In the genomic region with DNA sequence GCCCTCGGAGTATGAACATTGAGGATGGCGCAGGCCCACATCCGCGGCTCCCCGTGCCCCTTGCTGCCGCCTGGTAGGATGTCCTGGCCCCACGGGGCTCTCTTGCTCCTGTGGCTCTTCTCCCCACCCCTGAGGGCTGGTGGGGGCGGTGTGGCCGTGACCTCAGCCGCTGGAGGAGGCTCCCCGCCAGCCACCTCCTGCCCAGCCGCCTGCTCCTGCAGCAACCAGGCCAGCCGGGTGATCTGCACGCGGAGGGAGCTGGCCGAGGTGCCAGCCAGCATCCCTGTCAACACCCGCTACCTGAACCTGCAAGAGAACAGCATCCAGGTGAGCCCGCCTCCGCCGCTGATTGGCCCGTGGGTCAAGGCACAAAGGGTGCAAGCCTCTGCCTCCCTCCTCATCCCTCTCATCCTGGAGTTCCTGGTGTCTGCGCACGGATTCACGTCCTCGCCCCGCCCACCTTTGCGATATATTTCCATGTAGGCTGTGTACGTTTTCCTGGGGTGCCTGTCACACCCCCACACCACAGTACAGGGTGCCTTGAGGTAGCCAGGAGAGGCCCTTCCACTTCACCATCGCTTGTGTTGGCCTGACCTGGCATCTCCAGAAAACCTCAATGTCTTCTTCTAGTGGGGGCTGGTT, we compare ENCODE assay signal across 12 mouse cellular contexts. TPM values are rescaled to one million over a fixed set of nuclear protein-coding genes. Genes with fewer than 3 reads are reported as not detected.
DNase-seq lines count a peak whose midpoint lies in the region; ATAC-seq and TF ChIP-seq lines count a peak whose summit lies in the region.
"Had no signal": no experiment of that assay in that cellular context is flagged by ENCODE, and none has a peak within 500 bp of the region (broad histone marks: within the 10 kb centered on the region; RNA-seq: fewer than 3 reads in every experiment).

No protein-coding gene starts in this region.

- H3K27me3 ChIP-seq in forebrain, embryonic 13.5 days, result no peaks in the 10 kb centered on the region
- H3K27me3 ChIP-seq in hindbrain, postnatal 0 days (ENCODE audit: insufficient read depth, low read length), result no peaks in the 10 kb centered on the region

- peak; percentile 38 for DNase-seq in right cerebral cortex, postnatal 25 days
- DNase-seq in right cerebral cortex, postnatal 14 days, result no peak
- no peak for DNase-seq in hindbrain, postnatal 0 days (ENCODE audit: low spot score)
- no peak for DNase-seq in kidney, postnatal 14 days
- DNase-seq in adrenal gland, postnatal 10 days, result no peak
- no peak for DNase-seq in lung, adult 18-20 months
- DNase-seq: adrenal gland, postnatal 14 days had no signal

- H3K4me2 ChIP-seq in forebrain, embryonic 13.5 days, result peak overlapping the region; percentile 92
- peak overlapping the region; percentile 93 for H3K4me2 ChIP-seq in hindbrain, postnatal 0 days (ENCODE audit: low read depth, low read length)
- H3K4me2 ChIP-seq: stomach, embryonic 15.5 days had no signal

- no peak for ATAC-seq in forebrain, embryonic 13.5 days
- no peak for ATAC-seq in hindbrain, postnatal 0 days

- TF ChIP-seq CTCF in hindbrain, postnatal 0 days (IDR thresholded peaks at IDR 0.05; ENCODE audit: low read depth), result no peak
- TF ChIP-seq CTCF in olfactory bulb, adult 2 months (IDR thresholded peaks at IDR 0.05; ENCODE audit: insufficient read depth, low read depth, low read length), result no peak

- H3K27ac ChIP-seq in forebrain, embryonic 13.5 days, result 0 out of 2 replicates have a peak overlapping the region, but pooled peaks have one; percentile 28
- peak overlapping the region; percentile 37; the same call in 1 of the 2 replicates for H3K27ac ChIP-seq in hindbrain, postnatal 0 days
- H3K27ac ChIP-seq in olfactory bulb, adult 2 months (ENCODE audit: insufficient read depth, low read depth, low read length), result peak overlapping the region; percentile 18
- H3K27ac ChIP-seq: stomach, embryonic 15.5 days had no signal

- peak overlapping the region; percentile 83 for H3K4me3 ChIP-seq in forebrain, embryonic 13.5 days
- H3K4me3 ChIP-seq in hindbrain, postnatal 0 days (ENCODE audit: low read length), result peak overlapping the region; percentile 71
- H3K4me3 ChIP-seq in olfactory bulb, adult 2 months (ENCODE audit: insufficient read depth, low read depth, low read length), result peak overlapping the region; percentile 5
- H3K4me3 ChIP-seq: stomach, embryonic 15.5 days had no signal

- WGBS in forebrain, embryonic 13.5 days, result 43% methylated on average over 29 of the region's 29 CpGs
- 29% methylated on average over 29 of the region's 29 CpGs for WGBS in hindbrain, postnatal 0 days
- 20% methylated on average over 29 of the region's 29 CpGs for WGBS in olfactory bulb, adult 2 months

- H3K4me1 ChIP-seq in forebrain, embryonic 13.5 days, result peaks cover 75% of the 10 kb centered on the region
- H3K4me1 ChIP-seq in hindbrain, postnatal 0 days (ENCODE audit: insufficient read depth, low read length), result peaks cover 35% of the 10 kb centered on the region
- H3K4me1 ChIP-seq in olfactory bulb, adult 2 months (ENCODE audit: control insufficient read depth, insufficient read depth, low read length), result peaks cover 59% of the 10 kb centered on the region
- H3K4me1 ChIP-seq: stomach, embryonic 15.5 days had no signal

- peak overlapping the region; percentile 100 for H3K9ac ChIP-seq in forebrain, embryonic 13.5 days
- H3K9ac ChIP-seq in hindbrain, postnatal 0 days (replicated peaks; ENCODE audit: low read length), result peak overlapping the region; percentile 93
- H3K9ac ChIP-seq: stomach, embryonic 15.5 days had no signal

- no peak for TF ChIP-seq POLR2A in olfactory bulb, adult 2 months (IDR thresholded peaks at IDR 0.05; ENCODE audit: insufficient read depth, low read depth, low read length)

- no peaks in the 10 kb centered on the region for H3K9me3 ChIP-seq in forebrain, embryonic 13.5 days (replicated peaks)
- H3K9me3 ChIP-seq in hindbrain, postnatal 0 days (ENCODE audit: low read length), result no peaks in the 10 kb centered on the region
- H3K9me3 ChIP-seq: stomach, embryonic 15.5 days had no signal

- H3K36me3 ChIP-seq in forebrain, embryonic 13.5 days (ENCODE audit: poor library complexity, severe bottlenecking), result peaks cover 55% of the 10 kb centered on the region
- H3K36me3 ChIP-seq in hindbrain, postnatal 0 days (ENCODE audit: insufficient read depth, low read length), result peaks cover 18% of the 10 kb centered on the region
- H3K36me3 ChIP-seq: stomach, embryonic 15.5 days had no signal

RNA-seq across cellular contexts. Expression of gene Lrrc4b, which starts 16.2 kb away (rescaled TPM):
- 11.6 and 12.6 TPM in 2 replicates for polyA plus RNA-seq in forebrain, embryonic 13.5 days (2015; fragmentation: Nextera tagmentation; extraction: Ambion mirVana)
- 562 and 663 TPM in 2 replicates for total RNA-seq in hindbrain, postnatal 0 days (2014; rRNA removed)
- 19.6 and 22.7 TPM in 2 replicates for polyA plus RNA-seq in hindbrain, postnatal 0 days (2015; fragmentation: Nextera tagmentation; extraction: Ambion mirVana)
- not detected in 2 replicates for polyA plus RNA-seq in olfactory bulb, adult 2 months (2012; ENCODE audit: insufficient read depth, insufficient read length, low replicate concordance, missing spikeins)
- total RNA-seq in adrenal gland, postnatal 10 days (2021), result 10 to 100 TPM in 1 of 2 experiments, 1 to 10 TPM in 1; 5.5 to 10.0 TPM

RNA-seq across cellular contexts. Expression of gene Aspdh, which starts 20.2 kb away (rescaled TPM):
- polyA plus RNA-seq in forebrain, embryonic 13.5 days (2015; fragmentation: Nextera tagmentation; extraction: Ambion mirVana), result 3.8 and 4.0 TPM in 2 replicates
- total RNA-seq in hindbrain, postnatal 0 days (2014; rRNA removed), result 10.2 and 15.5 TPM in 2 replicates
- polyA plus RNA-seq in hindbrain, postnatal 0 days (2015; fragmentation: Nextera tagmentation; extraction: Ambion mirVana), result 3.1 and 3.8 TPM in 2 replicates
- not detected in 2 replicates for polyA plus RNA-seq in olfactory bulb, adult 2 months (2012; ENCODE audit: insufficient read depth, insufficient read length, low replicate concordance, missing spikeins)
- total RNA-seq in adrenal gland, postnatal 10 days (2021), result 10 to 100 TPM in 1 of 2 experiments, 1 to 10 TPM in 1; 8.4 to 14.5 TPM
- total RNA-seq: ES-E14 had no signal
- polyA plus RNA-seq: embryonic facial prominence, embryonic 11.5 days had no signal

RNA-seq across cellular contexts. Expression of gene Josd2, which starts 22.8 kb away (rescaled TPM):
- 49.0 and 56.1 TPM in 2 replicates for polyA plus RNA-seq in forebrain, embryonic 13.5 days (2015; fragmentation: Nextera tagmentation; extraction: Ambion mirVana)
- 32.7 and 44.5 TPM in 2 replicates for total RNA-seq in hindbrain, postnatal 0 days (2014; rRNA removed)
- 28.3 and 32.7 TPM in 2 replicates for polyA plus RNA-seq in hindbrain, postnatal 0 days (2015; fragmentation: Nextera tagmentation; extraction: Ambion mirVana)
- polyA plus RNA-seq in olfactory bulb, adult 2 months (2012; ENCODE audit: insufficient read depth, insufficient read length, low replicate concordance, missing spikeins), result not detected in 2 replicates
- 10 to 100 TPM; 42.2 to 52.0 TPM for total RNA-seq in adrenal gland, postnatal 10 days (2021)

RNA-seq across cellular contexts. Expression of gene Emc10, which starts 51.3 kb away (rescaled TPM):
- polyA plus RNA-seq in forebrain, embryonic 13.5 days (2015; fragmentation: Nextera tagmentation; extraction: Ambion mirVana), result 101 and 106 TPM in 2 replicates
- 311 and 319 TPM in 2 replicates for total RNA-seq in hindbrain, postnatal 0 days (2014; rRNA removed)
- polyA plus RNA-seq in hindbrain, postnatal 0 days (2015; fragmentation: Nextera tagmentation; extraction: Ambion mirVana), result 138 and 152 TPM in 2 replicates
- not detected in 2 replicates for polyA plus RNA-seq in olfactory bulb, adult 2 months (2012; ENCODE audit: insufficient read depth, insufficient read length, low replicate concordance, missing spikeins)
- total RNA-seq in adrenal gland, postnatal 10 days (2021), result 10 to 100 TPM; 88.8 to 91.1 TPM

RNA-seq across cellular contexts. Expression of gene Fam71e1, which starts 51.4 kb away (rescaled TPM):
- 30.1 and 35.0 TPM in 2 replicates for polyA plus RNA-seq in forebrain, embryonic 13.5 days (2015; fragmentation: Nextera tagmentation; extraction: Ambion mirVana)
- 19.7 and 19.8 TPM in 2 replicates for total RNA-seq in hindbrain, postnatal 0 days (2014; rRNA removed)
- 26.7 and 31.9 TPM in 2 replicates for polyA plus RNA-seq in hindbrain, postnatal 0 days (2015; fragmentation: Nextera tagmentation; extraction: Ambion mirVana)
- polyA plus RNA-seq in olfactory bulb, adult 2 months (2012; ENCODE audit: insufficient read depth, insufficient read length, low replicate concordance, missing spikeins), result not detected in 2 replicates
- total RNA-seq in adrenal gland, postnatal 10 days (2021), result 10 to 100 TPM; 12.4 to 16.0 TPM

Comparison
In these comparisons a context has a peak if more than half of its experiments do, and no peak if none do; other contexts are left out.
1. H3K4me3 ChIP-seq: peak in every context shown above with its lines; median percentile 83 in forebrain, embryonic 13.5 days; 71 in hindbrain, postnatal 0 days; 5 in olfactory bulb, adult 2 months.